Mouse (Mus musculus) left cerebral cortex, adult 11 months (tissue): ENCODE results near the gene Chst11.

Experiments used
- DNase-seq: peaks from one replicate; pipeline ENCODE4 v3.0.0; 2022; ENCODE audit warnings: low spot score

Gene Chst11

DNA sequence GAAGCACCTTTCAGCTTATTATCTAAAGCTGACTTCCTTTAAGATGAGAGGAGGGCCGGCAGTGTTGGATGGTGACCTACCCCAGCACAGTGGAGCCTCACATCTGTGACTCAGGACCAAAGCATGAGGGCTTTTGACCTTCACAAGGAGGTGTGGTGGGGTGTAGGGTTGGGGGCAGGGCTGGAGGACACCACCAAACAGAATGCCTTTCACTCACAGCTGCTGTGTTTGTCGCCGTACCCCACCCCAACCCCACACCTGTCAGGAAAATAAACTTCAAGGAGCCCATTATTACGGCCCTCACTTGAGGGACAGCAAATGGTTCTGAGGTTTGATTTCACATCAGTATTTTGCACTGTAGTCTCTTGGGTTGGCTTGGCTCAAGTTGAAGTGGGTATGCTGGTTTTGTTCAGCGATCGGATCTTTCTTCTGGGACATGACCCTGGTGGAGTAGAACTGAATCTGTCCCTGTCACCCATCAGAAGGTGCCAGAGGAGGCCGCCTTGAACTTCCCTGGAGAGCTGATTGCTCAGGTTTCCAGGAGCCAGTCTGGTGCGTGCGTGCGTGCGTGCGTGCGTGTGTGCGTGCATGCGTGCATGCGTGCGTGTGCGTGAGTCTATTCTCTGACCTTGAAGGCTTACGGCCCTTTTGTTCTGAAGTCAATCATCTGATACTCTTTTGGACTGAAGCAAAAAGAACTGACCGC lies 51.2 kb downstream of the Chst11 start:
- no peak for DNase-seq

DNA sequence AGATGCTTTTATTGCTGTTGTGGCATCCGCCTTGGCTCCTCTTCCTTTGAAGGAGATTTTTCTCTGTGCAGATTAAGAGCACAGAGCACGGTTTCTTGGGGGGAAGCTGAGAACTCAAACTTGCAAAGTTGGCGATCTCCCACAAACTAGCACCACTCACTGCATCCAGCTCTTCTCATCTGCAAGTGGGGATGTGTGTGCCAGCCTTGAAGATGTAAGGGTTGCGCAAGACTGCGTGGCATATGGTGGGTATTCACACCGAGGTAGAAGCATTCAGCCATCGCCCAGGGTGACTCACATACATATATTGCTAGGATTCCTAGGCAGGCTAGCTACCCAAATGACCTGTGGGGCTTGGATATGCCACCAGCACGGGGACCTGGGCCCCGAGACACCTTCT lies 52.9 kb downstream of the Chst11 start:
- no peak for DNase-seq

DNA sequence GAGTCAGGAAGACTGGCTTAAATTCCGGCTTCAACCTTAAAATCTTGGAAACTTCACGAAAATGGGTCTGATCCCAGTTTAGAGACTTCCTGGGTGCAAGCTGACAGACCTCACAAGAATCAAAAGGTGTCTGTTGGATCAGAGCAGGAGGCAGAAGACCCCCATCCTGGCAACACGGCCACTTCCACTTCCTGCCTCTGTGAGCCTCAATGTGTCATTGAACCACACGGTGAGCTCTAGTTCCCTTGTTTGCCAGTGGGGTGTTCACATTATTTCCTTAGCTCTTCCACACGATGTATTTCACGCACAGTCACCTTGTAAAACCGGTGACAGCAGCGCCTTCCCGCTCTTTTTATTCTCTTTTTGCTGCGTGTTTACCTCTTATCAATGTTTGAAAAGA lies 54.1 kb downstream of the Chst11 start:
- DNase-seq: no peak

DNA sequence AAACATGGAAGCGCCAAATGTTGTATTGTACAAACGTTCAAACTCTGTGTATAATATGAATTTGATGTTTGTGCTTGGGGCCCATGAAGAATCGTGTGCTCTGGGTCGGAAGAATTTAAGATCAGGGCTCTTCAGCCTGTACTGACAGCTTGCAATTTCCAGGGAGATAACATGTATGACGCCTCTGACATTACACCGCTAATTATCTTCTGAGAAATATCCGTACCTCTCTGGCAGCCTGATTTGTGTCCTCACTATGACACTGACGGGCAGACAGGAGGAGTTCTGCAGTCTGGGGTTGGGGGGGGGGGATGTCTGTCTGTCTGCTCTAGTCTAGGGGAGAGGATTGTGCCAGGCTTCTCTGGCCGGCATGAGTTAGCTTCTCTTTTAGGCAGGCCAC lies 56.6 kb downstream of the Chst11 start:
- DNase-seq: no peak

DNA sequence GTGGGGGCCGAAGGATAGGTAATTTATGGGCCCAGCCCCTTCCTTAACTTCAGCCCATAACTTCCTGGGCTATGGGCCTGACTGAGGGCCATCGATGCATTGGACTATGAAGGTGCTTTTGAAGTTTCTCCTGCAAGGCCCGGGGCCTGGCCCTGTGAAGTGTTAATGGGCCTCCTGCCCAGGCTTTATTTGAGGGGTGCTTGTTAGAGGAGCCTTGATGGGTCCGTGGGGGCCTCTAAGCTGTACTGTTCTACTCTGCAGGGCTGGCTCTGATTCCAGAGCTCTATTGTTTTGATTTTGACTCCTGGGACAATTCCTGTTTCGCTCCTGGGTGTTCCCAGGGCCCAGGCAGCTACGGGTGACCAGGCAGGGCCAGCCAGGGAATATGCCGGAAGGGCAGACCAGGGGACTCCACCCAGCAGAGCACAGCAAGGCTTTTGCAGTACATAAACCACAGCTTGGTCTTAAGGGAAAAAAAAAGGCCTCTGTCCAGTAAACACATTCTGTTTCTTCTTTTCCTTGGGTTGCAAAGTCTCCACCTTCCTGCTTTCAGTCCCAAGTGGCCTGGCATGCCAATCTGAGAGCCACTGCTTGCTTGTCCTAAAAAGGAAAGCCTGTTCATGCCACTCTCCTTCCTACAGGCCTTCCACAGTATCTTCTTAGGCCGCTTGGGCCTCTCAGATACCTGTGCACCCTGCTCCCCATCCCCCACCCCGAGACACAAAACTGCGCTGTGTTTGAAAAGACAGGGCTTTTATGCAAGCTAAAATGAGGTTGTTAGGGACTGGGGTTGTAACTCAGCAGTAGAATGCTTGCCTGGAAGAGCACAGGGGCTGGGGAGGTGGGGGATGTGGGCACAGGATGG lies 57.5 kb downstream of the Chst11 start:
- no peak for DNase-seq

DNA sequence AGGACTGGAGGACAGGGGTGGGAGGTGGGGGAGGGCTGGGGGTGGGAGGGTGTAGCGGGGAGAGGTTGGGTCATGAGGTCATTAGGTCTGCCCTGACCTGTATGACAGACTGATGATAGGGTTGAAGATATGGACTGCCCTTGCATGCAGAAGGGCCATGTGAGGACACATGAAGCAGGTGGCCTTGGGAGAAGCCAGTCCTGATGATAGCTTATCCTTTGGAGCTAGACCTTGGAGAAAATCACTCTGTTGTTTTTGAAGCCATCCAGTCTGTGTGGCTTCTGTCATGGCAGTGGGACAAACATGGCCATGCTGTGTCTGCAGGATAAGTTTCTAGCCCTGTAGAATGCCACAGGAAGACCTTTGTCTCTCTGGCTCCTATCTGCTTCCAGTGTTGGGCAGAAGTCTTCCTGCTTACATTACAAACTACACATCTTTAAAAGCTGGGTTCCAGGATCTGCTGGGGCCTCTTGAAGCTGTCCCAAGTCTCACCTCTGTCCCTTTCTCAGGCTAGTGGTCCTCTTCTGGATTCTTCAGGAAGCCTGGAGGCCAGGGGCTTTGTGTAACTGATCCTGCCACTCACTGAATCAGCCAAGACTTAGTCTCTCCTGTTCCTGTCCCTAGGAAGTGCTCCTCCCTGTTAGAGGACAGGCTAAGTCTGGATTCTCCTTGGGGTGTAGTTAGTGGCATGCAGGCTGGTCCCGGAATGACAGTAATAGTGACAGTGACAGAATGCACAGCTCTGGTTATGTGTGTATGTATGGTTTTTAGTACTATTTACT lies 58.4 kb downstream of the Chst11 start:
- DNase-seq: no peak

DNA sequence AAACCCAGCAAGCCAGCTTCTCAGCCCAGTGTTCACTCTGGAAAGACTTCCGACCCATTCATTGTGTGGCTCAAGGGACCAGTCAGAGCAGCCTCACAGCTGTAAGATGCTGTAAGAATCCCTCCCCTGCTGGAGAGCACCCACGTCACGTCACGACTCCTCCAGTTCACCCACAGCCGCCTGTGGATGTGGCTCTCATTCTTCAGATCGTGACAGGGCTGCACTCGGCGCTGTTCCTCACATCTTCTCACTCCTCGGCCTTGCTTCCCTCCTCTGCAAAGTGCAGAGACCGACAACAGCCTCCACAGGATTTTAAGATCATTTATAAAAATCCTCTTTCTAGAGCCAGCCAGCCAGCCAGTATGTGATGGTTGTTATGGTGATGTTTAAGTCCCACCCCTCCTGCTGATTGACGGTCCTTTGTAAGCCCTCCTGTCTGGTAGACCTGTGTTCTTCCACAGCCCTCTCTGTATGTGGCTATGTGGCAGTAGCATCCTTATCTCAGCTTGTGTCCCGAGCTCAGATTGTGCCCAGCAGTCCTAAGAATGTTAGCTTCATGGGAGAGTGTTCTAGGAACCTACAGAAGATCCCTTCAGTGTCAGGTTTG lies 64.0 kb downstream of the Chst11 start:
- peak; percentile 49 for DNase-seq

DNA sequence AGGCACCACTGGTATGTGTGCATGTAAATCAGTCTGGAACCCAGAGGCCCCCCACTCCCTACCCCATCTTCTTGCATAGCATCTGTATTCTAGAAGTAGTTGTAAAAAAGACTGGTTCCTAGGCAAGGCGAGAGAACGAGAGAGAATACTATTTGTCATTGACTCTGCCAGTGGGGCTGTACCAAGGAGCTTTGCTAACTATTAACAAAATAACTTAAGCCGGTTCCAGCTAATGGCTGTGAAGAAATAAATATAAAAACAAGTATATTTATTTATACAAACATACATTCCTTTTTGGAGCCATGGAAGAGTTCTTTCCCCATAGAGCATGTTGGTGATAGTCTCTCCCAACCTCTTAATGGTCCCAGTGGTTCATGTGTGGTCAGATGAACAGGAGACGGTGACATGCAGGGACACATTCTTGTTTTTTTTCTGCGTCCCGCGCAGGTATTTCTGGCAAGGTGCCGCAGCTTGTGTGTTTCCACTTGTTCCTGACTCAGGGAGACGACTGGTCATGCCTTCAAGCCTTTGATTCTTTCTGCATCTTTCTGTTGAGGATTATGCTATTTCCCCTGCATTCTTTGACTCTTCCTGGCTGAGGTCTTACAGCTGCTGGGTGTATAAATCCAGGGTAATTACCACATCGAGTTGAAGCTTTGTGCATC lies 68.7 kb downstream of the Chst11 start:
- DNase-seq: no peak

DNA sequence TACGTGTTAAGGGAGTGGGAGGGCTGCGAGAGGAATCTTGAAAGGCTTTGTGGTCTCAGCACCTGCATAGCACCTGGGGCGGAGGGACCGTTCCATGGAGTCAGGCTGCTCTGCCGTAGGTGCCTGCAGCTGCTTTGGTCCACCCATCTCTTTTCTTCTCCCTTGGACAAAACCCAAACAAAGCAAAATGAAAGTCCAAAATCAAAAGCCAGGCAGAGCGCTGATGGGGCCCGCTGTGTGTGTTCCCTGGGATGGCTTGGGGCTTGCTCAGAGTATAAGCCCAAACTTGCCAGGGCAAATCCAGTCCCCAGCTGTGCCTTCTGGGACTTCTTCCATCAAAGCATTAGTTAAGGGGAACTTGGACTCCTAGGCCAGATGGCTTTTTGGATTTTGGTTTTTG lies 71.0 kb downstream of the Chst11 start:
- no peak for DNase-seq

DNA sequence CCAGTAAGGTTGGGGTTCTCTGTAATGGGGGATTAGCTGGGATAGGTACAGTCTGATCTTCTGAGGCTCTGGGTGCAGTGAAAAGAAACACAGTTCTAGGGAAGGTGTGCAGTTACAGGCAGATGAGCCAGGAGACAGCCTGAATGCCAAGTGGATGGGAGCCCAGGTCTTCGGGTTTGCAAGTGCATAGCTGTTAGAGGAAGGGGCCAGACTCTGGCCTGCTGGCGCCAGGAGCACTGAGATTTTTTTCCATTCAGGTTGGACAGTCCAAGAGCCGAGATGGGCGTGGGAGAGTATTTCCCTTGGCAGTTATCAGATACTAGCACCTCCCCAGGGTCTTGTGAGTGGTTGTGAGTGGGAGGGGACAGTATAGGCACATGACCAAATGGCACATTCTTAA lies 71.6 kb downstream of the Chst11 start:
- no peak for DNase-seq

DNA sequence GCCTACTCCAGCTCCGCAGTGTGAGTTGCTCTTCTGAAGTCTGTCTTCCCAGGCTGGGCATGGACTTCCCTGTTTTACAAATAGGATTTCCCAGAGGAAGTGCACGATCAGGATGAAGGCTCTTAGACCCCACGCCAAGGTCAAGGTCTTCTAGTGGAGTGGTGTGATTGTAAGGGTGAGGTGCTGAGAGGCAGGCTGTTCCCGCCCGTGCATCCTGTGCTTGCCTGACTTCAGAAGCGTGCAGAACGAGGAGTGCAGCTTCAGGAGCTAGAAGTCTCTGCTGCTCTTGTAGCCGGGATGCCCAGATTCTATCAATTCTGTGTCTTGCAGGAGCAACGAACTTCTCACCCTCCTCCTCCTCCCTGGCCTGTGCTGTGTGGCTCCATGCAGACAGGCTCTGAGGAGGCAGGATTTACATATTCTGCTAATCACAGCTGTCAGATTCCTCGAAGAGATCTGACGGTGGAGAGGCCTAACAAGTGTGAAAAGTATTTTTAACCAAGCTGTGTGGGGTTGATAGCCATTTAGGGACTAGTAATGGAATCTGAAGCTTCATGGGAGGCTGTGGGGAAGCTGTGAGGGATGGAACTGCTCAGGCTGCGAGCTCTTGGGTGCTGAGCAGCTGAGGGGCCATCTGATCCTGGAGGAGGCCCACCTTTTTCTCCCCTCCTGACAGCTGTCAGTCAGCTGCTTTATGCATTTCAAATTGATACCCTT lies 74.9 kb downstream of the Chst11 start:
- peak; percentile 50 for DNase-seq

DNA sequence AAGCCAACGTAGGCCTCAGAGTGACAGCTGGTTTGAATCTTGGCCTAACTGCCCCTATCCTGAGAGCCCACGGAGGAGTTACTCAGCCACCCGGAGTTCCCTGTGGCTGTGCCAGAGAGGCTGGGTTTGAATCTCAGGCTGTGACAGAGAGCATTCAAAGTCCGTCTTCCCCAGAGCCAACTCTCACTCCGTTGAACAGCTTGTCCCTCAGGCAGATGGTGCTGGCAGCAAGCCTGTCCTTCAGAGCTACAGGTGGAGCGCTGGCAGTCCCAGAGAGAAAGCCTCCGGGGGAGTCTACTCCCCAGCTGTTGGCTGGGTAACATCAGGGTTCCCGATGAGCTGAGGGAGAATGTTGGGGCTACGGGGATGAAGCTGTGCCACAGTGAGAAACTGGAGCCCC lies 77.0 kb downstream of the Chst11 start:
- DNase-seq: no peak

DNA sequence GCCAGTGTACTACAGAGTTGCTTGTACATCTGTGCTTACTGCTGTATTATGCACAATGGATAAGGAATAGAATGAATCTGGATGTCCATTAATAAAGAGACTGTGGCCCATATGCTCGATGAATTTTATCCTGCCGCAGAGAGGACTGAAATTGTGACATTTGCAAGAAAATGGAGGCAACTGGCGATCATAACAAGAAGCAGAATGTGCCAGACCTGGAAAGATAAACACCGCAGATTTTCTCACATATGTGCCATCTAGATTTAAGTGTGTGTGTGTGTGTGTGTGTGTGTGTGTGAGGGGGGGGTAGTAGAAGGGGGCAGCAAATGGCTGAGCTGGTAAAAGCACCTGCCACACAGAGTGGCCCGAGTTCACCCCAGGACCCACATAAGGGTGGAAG lies 79.5 kb downstream of the Chst11 start:
- DNase-seq: no peak

DNA sequence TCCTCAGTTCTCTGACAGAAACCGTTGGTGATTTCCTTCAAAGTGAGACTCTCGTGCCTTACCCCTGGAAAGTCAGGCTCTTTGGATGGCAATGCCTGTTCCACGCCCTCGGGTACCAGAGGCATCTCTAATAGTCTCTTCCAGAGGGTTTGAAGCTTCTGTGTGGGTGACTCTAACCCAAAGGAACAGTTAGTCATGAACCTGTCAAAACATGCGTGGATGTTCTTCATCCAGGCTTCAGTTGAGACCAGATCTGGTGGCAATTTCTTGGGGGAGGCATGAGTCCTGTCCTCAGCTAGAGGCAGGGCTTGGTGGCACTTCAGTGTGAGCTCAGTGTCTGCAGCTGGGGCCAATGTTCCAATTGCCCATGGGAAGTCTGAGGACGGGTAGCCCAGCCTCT lies 80.9 kb downstream of the Chst11 start:
- DNase-seq: no peak

DNA sequence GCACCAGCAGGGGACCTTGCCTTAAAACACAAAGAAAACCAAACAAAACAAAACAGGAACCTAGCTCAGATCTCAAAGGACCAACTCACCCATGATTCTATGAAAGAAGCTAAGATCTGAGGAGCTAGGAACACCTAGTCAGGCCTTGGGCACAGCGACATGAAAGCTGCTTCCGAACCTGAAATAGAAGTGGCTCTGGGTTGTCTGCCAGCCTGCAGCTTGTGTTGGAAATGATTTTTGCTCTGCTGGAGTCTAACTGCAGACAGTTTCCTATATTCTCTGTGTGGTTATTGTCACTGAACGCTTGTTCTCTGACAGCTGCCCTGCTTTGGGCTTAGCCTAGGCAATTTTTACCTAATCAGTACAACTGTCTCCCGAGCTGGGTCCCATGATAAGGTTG lies 82.0 kb downstream of the Chst11 start:
- no peak for DNase-seq

DNA sequence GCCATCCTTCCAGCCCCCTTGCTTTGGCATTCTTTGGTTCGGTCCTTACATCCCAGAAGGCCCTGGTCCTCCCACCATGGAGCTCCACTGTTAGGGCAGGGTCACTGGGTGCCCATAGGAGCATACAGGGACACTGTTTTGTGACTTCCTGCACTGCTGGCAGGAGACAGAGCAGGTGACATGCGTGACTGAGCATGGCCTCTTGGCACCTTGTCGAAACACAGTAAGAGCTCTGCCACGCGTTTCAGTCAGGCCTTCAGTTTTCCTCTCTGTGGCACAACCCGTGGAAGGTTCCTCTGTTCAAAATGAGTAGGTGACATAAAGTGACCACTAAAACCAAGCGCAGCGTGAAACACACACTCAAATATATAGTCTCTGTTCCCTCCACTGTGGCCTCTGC lies 83.2 kb downstream of the Chst11 start:
- DNase-seq: no peak

DNA sequence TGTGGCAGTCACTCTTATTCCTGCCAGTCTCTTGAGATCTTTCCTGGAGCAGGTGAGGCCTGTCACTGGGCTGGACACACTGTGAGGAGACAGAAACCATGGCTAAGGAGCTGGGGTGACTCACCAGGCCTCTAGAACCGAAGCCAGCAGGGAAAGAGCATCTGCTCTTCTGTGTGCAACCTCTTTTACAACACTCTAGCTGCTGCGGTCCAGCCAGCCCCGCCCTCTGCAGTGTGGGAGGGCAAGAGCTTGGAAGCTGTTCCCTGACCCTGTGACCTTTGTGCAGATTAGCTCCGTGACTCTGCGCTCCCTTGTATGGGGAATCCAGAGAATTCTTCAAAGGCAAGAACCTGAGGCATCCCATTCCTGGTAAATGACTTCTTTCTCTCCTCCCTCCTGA lies 84.5 kb downstream of the Chst11 start:
- no peak for DNase-seq

DNA sequence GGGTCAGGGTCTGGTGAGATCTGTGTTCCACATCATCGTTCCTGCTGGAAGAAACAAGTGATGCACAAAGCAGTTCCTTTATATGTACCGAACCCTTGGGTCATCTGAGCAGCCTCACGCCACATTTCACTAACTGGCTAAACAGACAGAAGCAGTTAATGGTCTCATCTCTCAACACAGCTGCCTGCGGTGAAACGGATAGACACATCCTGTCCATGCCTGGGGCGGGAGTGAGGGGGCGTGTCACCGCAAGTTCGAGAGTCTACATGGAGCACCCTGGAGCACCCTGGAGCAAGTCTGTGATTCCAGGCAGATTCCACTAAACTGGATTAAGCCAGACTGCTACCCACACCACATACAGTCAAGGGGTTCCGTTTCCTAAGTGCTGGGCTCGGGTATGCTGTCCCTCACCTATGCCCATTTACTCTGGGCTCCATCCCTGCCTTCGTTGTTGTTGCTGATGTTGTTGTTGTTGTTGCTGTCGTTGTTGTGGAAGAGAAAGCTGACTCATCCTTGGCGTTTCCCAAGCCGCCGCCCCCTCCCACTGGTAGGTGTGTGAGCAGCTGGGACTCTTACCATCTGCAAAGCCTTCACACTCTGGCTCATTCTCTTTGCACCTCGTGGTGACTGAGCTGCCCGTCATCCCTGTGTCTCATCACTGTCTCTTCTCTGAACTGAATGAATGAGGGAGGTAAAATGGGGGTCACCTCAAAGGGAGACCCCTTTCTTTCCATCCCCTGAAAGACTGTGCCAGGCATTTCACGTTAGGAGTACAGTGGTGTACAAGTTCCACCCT lies 86.7 kb downstream of the Chst11 start:
- DNase-seq: no peak

DNA sequence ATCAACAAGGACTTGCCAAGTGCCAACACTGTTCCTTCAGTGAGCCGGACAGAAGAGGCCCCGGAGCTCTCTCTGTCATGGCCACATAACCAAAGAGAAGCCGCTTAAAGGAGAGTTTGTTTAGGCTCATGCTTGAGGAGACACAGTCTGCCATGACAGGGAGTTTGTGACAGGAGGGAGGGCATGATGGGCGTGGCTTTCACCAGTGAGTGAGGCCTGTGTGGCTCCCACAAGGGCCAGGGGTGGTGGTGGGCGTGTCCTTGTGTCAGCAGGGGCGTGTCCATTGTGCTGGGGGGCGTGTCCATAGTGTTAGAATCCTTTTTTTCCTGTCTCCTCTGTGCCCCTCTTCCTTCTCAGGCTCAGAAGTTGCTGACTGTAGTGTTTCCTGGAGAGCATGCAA lies 87.8 kb downstream of the Chst11 start:
- no peak for DNase-seq

DNA sequence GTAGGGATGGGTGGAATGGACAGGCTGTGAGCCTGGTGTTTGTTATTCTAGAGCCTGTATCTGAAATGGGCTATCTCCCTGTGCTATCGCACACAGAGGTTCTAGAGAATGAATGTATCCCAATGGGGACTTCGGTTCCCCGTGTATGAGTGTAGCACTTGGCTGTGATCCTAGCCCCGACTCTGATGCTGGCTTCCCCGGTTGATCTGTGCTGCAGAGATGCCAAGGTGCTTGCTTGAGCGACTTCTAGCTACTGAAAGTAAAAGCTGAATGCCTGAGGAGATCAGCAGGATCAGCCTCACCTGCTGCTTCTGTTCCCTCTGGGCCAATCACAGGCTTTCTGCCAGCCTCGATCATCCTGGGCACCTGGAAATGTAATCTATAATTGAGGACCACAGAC lies 91.5 kb downstream of the Chst11 start:
- no peak for DNase-seq
